Mouse (Mus musculus): Measurements from ENCODE around the gene Olfr866. TPM values are rescaled to one million over a fixed set of nuclear protein-coding genes. Genes with fewer than 3 reads are reported as not detected.

Olfr866 gene
- not detected in 2 replicates for polyA plus RNA-seq (2012; rRNA removed; ENCODE audit: low replicate concordance)

DNA sequence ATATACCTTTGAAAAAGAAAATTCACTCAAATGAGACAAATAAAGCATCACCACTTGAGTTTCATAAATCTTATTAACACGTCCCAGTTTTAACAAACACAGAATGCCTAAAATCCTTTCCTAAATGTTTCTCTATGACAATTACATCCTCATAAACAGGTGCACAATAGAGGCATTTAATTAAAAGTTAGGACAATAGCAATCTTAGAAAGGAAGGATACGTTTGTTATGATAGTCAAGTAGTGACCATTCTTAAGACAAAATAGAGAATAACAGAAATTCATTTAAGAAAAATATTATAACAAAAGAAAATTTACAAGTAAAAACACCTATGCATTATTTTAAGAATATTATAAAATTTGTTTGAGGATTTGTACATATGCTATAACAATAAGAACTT lies at the start of gene Olfr866:
TSS of gene Olfr866 (minus strand) at position 101 of the 400 bp plus-strand sequence.

DNA sequence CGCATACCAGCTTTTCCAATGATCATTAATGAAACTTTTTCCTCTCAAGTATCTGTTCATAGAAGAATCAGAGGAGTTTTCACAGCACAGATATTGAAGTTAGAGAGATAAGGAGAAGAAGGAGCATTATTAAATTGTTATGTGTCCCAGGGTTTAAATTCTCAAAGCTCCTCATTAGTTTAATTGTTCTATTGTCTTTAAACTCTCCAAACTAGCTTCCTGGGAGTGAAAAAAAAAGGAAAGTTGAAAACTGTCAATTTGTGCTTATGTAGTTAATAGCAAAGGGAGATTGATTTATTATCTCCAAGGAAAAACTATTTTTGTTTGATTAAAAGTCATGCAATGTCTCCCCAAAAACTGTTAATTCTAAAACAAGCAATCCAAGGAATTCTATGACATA lies 29.6 kb upstream of the Olfr866 start, which contains the start of gene Olfr867:
TSS of gene Olfr867 (minus strand) at position 101 of the 400 bp plus-strand sequence.

Other genes starting within 250 kb of the Olfr866 start
- not detected in 2 replicates for gene Olfr58, start 247.8 kb downstream of the Olfr866 start, polyA plus RNA-seq (2012; rRNA removed; ENCODE audit: low replicate concordance)
- not detected in 2 replicates for gene Olfr859, start 223.1 kb downstream of the Olfr866 start, polyA plus RNA-seq (2012; rRNA removed; ENCODE audit: low replicate concordance)
- gene Olfr860, start 178.3 kb downstream of the Olfr866 start, polyA plus RNA-seq (2012; rRNA removed; ENCODE audit: low replicate concordance): not detected in 2 replicates
- not detected in 2 replicates for gene Olfr862, start 140.0 kb downstream of the Olfr866 start, polyA plus RNA-seq (2012; rRNA removed; ENCODE audit: low replicate concordance)
- not detected in 2 replicates for gene Olfr77, start 111.2 kb downstream of the Olfr866 start, polyA plus RNA-seq (2012; rRNA removed; ENCODE audit: low replicate concordance)
- not detected in 2 replicates for gene Olfr867, start 29.5 kb upstream of the Olfr866 start, polyA plus RNA-seq (2012; rRNA removed; ENCODE audit: low replicate concordance)
- not detected in 2 replicates for gene Olfr868, start 70.6 kb upstream of the Olfr866 start, polyA plus RNA-seq (2012; rRNA removed; ENCODE audit: low replicate concordance)
- gene Olfr869, start 101.0 kb upstream of the Olfr866 start, polyA plus RNA-seq (2012; rRNA removed; ENCODE audit: low replicate concordance): not detected in 2 replicates
- gene Olfr870, start 146.0 kb upstream of the Olfr866 start, polyA plus RNA-seq (2012; rRNA removed; ENCODE audit: low replicate concordance): not detected in 2 replicates
- not detected in 2 replicates for gene Olfr871, start 184.2 kb upstream of the Olfr866 start, polyA plus RNA-seq (2012; rRNA removed; ENCODE audit: low replicate concordance)
- not detected in 2 replicates for gene Olfr872, start 209.1 kb upstream of the Olfr866 start, polyA plus RNA-seq (2012; rRNA removed; ENCODE audit: low replicate concordance)